Mouse (Mus musculus) G1E (cell line): ENCODE measurements around the gene Acadm. TPM values are rescaled to one million over a fixed set of nuclear protein-coding genes. Genes with fewer than 3 reads are reported as not detected.

Experiments
- ATAC-seq: 2 replicates; pipeline ENCODE4 v1.8.0; 2016; ENCODE audit warnings: mild to moderate bottlenecking; ENCODE audit not compliant: insufficient number of reproducible peaks, poor library complexity, low FRiP score, severe bottlenecking; ENCODE audit errors: extremely low read depth
- DNase-seq: peaks from one replicate; pipeline ENCODE4 v3.0.0; 2012; ENCODE audit warnings: low spot score
- H3K27me3 ChIP-seq: 2 replicates; pipeline ENCODE4 v1.6.1; 2012; ENCODE audit warnings: mild to moderate bottlenecking, low read length, inconsistent platforms; ENCODE audit not compliant: insufficient read depth
- H3K36me3 ChIP-seq: replicated peaks from 2 replicates; pipeline ENCODE3; 2012; ENCODE audit warnings: mild to moderate bottlenecking, inconsistent platforms
- H3K4me1 ChIP-seq: 2 replicates; pipeline ENCODE4 v1.6.1; 2012; ENCODE audit warnings: low read depth, low read length, inconsistent platforms, mixed read lengths; ENCODE audit not compliant: insufficient read depth
- H3K4me3 ChIP-seq: 2 replicates; pipeline ENCODE4 v1.5.1; 2012; ENCODE audit warnings: low read depth, mild to moderate bottlenecking, inconsistent platforms, low read length, moderate library complexity, mixed read lengths
- H3K9me3 ChIP-seq: replicated peaks from 2 replicates; pipeline ENCODE4 v1.6.1; 2012; ENCODE audit warnings: inconsistent platforms
- CTCF ChIP-seq: IDR thresholded peaks from 2 replicates; pipeline ENCODE4 v1.5.1; 2012; ENCODE audit warnings: low read depth, low read length, inconsistent platforms, mixed read lengths
- GATA1 ChIP-seq: IDR thresholded peaks from 2 replicates; pipeline ENCODE4 v1.6.1; 2012; ENCODE audit warnings: borderline replicate concordance, low read length, inconsistent platforms, mixed read lengths
- GATA2 ChIP-seq: IDR thresholded peaks from 2 replicates; pipeline ENCODE4 v1.6.1; 2012; ENCODE audit warnings: low read depth, low read length, inconsistent platforms, borderline replicate concordance
- POLR2AphosphoS5 ChIP-seq: IDR thresholded peaks from 2 replicates; pipeline ENCODE4 v1.6.1; 2012; ENCODE audit warnings: low read depth, low read length, inconsistent platforms; ENCODE audit not compliant: insufficient replicate concordance
- TAL1 ChIP-seq: conservative IDR thresholded peaks from 2 replicates; pipeline ENCODE4 v1.6.1; 2012; ENCODE audit warnings: low read depth, low read length, inconsistent platforms, mixed read lengths
- polyA plus RNA-seq: library from polyadenylated mRNA; stranded (reverse); fragments of >175 nt; gene quantifications from 2 replicates; pipeline ENCODE4 v1.2.3, GENCODE M21; 2012
- total RNA-seq, 2 experiments: library from RNA; stranded (forward) in 1 of 2; stranded (reverse) in 1 of 2; fragments of 200-1000 nt in 1 of 2; fragments of >200 nt in 1 of 2; fragmentation: Nextera tagmentation in 1 of 2; gene quantifications; 2 replicates each; pipeline ENCODE4 v1.2.3; 2014 to 2017

Acadm gene
- total and polyA plus RNA-seq, 3 experiments, result 8.3 to 260 (median 89.9) TPM

DNA sequence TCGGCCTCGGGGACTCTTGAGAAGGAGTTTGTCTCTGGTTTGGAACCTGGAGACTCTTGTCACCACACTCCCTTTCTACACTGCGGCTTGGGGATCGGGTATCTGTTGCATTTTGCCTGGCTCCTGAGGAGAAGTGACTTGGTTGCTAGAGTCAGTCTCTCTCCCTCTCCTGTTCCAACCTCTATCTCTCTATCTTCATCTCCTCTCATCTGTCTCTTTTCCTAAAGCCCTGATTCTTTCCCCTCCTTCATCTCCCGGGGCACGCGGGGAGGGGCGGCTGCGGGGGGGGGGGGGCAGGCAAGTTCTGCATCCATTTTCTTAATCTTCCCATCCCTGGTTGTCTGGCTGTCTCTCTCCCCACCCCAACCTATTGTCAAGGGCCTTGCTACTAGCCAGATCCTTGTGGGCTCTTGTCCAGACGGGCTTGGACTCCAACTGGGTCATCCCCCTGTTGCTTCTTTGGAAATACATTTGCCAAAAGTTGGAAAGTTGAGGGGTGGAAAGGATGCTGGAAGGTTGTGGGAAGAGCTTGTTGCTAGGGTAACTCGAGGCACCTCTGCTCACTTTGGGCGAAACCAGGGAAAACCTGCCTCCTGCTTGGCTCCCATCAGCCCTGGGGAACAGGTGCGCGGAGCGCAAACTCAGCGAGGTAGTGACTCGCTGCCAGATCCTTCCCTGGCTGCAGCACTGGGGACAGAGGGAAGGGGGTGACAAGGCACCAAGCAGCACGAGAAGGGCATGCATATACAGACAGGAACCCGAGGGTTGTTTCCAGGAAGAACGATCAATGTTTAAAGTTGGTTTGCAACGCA is 29.7 kb upstream of the Acadm start:
- TF ChIP-seq CTCF (no peak), TAL1 (no peak), GATA1 (no peak), POLR2AphosphoS5 (no peak), GATA2 (no peak)
- DNase-seq, result no peak
- Histone ChIP-seq H3K36me3 (no peaks in the 10 kb centered on the region), H3K4me1 (no peaks in the 10 kb centered on the region), H3K4me3 (no peak overlapping the region), H3K27me3 (peaks cover 3% of the 10 kb centered on the region; the same call in 1 of the 2 replicates), H3K9me3 (0 out of 2 replicates have a peak, but pooled peaks cover 2% of the 10 kb centered on the region)
- no peak for ATAC-seq

GRCm38 (mm10) chr3:153973171-153973948 is 28.9 kb upstream of the Acadm start, which contains the start of gene Slc44a5:
Slc44a5 (plus strand) TSS chr3:153973436.
- H3K4me1 ChIP-seq, result no peaks in the 10 kb centered on the region
- peaks cover 3% of the 10 kb centered on the region; the same call in 1 of the 2 replicates for H3K27me3 ChIP-seq
- no peak for ATAC-seq
- H3K36me3 ChIP-seq, result no peaks in the 10 kb centered on the region
- H3K4me3 ChIP-seq, result no peak within 1 kb of the TSS
- TF ChIP-seq POLR2AphosphoS5, result no peak
- TF ChIP-seq GATA1, result no peak
- TF ChIP-seq TAL1, result no peak
- TF ChIP-seq CTCF, result no peak
- no peak for TF ChIP-seq GATA2
- 0 out of 2 replicates have a peak, but pooled peaks cover 2% of the 10 kb centered on the region for H3K9me3 ChIP-seq
- no peak for DNase-seq

DNA sequence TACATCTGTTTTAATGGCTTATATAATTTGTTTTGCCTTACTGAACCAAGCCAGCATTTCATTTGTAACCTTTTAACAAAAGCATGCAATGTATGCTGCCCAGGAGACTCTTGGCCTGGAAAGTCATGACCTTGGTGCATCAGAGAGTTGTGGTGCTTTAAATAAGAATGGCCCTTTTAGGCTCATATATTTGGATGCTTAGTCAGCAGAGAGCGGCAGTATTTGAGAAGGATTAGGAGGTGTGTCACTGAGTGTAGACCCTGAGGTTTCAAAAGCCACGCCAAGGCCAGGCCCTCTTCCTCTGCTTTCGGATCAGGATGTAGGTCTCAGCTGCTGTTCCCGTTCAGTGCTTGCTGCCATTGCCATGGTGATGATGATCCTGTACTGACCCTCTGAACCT is 25.0 kb upstream of the Acadm start:
- Histone ChIP-seq H3K4me3 (no peak overlapping the region), H3K4me1 (no peaks in the 10 kb centered on the region), H3K36me3 (no peaks in the 10 kb centered on the region), H3K27me3 (peaks cover 3% of the 10 kb centered on the region; the same call in 1 of the 2 replicates), H3K9me3 (0 out of 2 replicates have a peak, but pooled peaks cover 2% of the 10 kb centered on the region)
- DNase-seq (no peak), ATAC-seq (no peak)
- no peak for TF ChIP-seq POLR2AphosphoS5
- TF ChIP-seq GATA1, result no peak
- no peak for TF ChIP-seq TAL1

- Histone ChIP-seq H3K4me1 (no peaks in the 10 kb centered on the region), H3K36me3 (no peaks in the 10 kb centered on the region), H3K27me3 (no peaks in the 10 kb centered on the region), H3K9me3 (0 out of 2 replicates have a peak, but pooled peaks cover 2% of the 10 kb centered on the region), H3K4me3 (no peak overlapping the region)
- DNase-seq (peak; percentile 4), ATAC-seq (peak; percentile 51)
- TF ChIP-seq POLR2AphosphoS5 (no peak), CTCF (peak; percentile 72), GATA2 (no peak)
These were observed 24.1 kb upstream of the Acadm start for GRCm38 (mm10) chr3:153968549-153968948.

DNA sequence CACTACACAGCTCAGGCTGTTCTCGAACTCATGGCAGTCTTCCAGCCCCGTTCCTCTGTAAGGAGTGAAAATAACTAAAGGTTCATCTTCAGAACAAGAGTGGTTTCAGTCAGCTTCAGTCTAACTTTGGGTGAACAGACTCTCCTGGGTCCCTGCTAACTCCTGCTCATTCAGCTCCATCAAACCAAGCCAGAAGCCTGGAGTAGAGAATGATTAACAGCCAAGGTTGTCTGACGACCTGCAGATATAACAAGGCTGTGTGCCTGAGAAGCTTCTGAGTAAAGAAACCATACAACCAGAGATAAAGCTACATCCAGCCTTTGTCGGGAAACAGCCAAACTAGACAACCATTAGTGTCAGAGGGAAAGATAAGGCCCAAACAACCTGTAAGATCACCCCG is 23.0 kb upstream of the Acadm start:
- ATAC-seq (no peak), DNase-seq (no peak)
- H3K27me3 ChIP-seq, result no peaks in the 10 kb centered on the region
- H3K36me3 ChIP-seq, result no peaks in the 10 kb centered on the region
- no peaks in the 10 kb centered on the region for H3K9me3 ChIP-seq
- H3K4me1 ChIP-seq, result no peaks in the 10 kb centered on the region
- TF ChIP-seq GATA2 (no peak), GATA1 (no peak), TAL1 (no peak), CTCF (no peak), POLR2AphosphoS5 (no peak)
- no peak overlapping the region for H3K4me3 ChIP-seq

DNA sequence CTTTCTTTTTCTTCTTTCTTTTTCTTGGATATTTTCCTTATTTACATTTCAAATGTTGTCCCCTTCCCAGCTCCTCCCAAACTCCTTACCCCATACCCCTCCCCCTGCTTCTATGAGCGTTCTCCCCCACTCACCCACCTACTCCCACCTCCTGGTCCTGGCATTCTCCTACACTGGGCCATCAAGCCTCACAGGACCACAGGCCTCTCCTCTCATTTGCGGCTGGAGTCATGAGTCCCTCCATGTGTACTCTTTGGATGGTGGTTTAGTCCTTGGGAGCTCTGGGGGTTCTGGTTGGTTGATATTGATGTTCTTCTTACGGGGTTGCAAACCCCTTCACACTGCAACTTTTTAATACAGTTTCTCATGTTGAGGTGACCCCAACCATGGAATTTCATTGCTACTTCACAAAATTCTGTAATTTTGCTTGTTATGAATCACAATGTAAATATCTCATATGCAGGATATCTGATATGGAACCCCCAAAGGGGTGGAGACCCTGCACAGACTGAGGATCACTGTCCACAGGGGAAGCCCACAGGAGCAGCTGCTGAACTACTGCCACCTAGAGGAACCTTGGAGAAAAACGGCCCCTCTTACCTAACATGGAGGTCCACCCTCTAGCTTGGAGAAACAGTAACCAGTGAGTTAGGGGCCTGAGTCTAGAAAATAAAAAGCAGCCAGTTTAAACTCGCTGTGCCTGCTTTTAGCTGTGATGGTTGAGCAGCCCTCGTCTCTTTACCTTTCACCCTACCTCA is 17.4 kb upstream of the Acadm start:
- Histone ChIP-seq H3K36me3 (no peaks in the 10 kb centered on the region), H3K4me3 (no peak overlapping the region), H3K9me3 (peaks cover 16% of the 10 kb centered on the region), H3K27me3 (no peaks in the 10 kb centered on the region), H3K4me1 (peaks cover 31% of the 10 kb centered on the region)
- DNase-seq (peak; percentile 13), ATAC-seq (no peak)
- TF ChIP-seq POLR2AphosphoS5 (no peak), GATA1 (no peak), CTCF (no peak; the same call in 1 of the 2 replicates), GATA2 (no peak), TAL1 (no peak)
